Mouse (Mus musculus) embryo, embryonic 9.5 days (tissue): ENCODE data around the gene Gcnt2.

ENCODE experiments used
- DNase-seq: peaks from one replicate; pipeline ENCODE4 v3.0.0-alpha.2; 2017; ENCODE audit errors: extremely low spot score

Gcnt2 gene

GRCm38 (mm10) chr13:40859652-40860399, at the start of gene Gcnt2:
Gene Gcnt2 (plus strand): TSS chr13:40859754.
- peak; percentile 32 for DNase-seq

DNA sequence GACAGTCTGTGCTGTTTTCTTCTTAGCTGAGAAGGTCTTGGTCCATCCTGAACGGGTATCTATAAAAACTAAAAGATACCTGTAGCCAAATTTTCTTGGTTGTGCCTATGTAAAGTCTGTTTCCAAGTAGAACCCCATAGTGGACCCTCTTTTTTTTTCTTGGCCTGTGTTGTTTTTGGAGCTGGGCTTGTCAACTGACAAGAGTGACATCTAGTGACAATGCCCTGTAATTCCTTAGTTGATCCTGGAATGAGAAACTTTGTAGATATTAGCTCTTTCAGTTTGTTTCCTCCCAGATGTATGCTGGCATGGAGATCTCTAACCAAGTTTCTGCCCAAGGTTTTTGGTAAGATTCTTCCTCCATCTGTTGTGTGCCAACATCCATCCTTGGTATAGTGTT, 38.9 kb upstream of the Gcnt2 start:
- DNase-seq, result no peak

- no peak for DNase-seq
Measured at GRCm38 (mm10) chr13:40821911-40822310, 37.6 kb upstream of the Gcnt2 start.

DNA sequence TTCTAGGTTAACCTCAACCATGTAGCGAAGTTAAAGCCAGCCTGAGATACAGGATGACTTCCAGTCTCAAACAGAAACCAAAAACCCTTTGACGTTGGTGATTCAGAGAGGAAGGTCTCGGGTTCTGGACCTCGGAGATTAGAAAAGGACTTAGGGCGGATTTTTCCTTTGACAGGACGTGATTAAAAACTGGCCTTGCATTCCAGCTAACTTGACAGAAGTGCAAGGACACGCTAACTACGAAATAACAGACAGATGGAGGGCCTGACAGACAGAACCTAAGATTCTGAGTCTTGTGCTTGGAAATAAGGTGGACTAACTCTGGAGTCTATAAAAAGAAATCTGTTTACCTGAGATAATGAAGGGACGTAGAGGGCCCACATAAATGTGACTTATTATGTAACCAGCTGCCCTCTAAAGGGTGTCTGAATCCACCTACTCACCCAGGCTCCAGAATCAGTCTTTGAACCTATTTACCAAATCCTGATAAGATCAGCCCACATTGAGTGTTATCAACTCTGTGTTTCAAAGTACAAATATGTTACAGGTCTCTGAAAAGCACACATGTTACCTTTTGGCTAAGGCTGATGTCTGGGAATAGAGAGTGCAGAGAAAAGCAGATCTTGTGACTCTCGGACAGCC, 18.3 kb upstream of the Gcnt2 start:
- no peak for DNase-seq

- DNase-seq, result no peak
Measured at GRCm38 (mm10) chr13:40842141-40842540, 17.4 kb upstream of the Gcnt2 start.

- peak; percentile 71 for DNase-seq
Measured at GRCm38 (mm10) chr13:40843418-40844067, 16.0 kb upstream of the Gcnt2 start.

DNA sequence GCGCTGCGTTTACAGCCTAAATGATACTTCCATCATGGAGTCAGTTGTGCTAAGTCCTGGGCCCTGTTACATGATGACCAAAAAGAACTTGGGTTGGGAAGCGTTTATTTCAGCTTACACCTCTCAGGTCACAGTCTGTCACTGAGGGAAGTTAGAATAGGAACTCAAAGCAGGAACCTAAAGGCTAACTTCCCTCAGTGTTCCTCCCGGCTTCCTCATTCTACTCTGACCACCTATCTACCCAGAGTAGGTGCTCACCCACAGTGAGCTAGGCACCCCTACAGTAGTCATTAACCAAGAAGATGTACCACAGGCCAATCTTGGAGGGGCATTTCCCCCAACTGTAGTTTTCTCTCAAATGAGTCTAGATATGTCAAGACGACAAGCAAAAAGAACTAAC, 15.4 kb upstream of the Gcnt2 start:
- DNase-seq, result no peak

DNA sequence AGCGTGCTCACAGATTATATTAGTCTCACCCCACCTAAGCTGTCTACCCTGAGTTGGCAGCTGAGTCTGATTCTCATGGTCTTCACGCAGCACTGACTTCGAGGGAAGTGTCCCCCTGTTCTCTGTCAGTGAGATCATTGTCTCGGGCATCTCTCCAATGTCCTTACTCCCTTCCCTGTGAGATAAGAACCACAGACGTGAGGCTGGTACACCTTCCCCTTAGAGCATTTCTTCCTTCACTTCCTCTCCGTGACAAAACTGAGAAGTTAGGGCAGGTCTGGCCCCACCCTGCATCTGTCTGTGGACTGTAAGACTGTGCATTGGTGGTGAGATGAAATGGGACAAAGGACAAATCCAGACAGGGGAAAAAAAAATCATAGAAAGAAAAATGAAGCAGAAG, 13.6 kb upstream of the Gcnt2 start:
- DNase-seq, result no peak

DNA sequence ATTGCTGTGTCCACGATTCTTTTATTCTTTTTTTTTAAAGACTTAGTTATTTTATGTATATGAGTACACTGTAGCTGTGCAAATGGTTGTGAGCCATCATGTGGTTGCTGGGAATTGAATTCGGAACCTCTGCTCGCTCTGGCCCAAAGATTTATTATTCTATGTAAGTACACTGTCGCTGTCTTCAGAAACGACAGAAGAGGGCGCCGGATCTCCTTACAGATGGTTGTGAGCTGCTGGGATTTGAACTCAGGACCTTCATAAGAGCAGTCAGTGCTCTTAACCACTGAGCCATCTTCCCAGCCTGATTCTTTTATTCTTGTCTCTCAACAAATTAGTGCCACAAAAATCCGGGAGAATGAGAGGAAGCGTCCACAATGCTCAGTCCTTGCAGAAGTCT, 13.2 kb upstream of the Gcnt2 start:
- no peak for DNase-seq

GRCm38 (mm10) chr13:40847898-40848297, 11.7 kb upstream of the Gcnt2 start:
- DNase-seq, result no peak

- no peak for DNase-seq
Measured at GRCm38 (mm10) chr13:40850686-40851085, 8.9 kb upstream of the Gcnt2 start.

DNA sequence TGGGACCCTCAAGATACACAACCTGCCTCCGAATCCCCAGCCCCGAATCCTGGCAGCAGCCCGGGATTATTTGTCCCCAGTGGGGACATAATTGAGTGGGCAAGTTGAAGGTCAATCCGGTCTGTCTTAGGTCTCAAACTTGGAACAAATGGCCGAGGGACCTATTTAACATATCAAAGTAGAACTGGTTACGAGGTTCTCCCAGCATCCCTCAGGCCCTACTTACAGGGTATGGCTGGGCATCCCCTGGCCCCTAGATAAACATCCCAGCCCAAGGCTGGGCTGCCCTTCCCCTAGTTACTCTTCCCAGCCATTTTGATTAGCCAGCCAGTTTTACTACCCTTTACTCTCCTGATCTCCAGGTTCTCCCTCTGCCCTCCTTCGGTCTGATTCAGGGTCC, 8.3 kb upstream of the Gcnt2 start:
- DNase-seq, result no peak

GRCm38 (mm10) chr13:40851961-40852360, 7.6 kb upstream of the Gcnt2 start:
- DNase-seq, result no peak

DNA sequence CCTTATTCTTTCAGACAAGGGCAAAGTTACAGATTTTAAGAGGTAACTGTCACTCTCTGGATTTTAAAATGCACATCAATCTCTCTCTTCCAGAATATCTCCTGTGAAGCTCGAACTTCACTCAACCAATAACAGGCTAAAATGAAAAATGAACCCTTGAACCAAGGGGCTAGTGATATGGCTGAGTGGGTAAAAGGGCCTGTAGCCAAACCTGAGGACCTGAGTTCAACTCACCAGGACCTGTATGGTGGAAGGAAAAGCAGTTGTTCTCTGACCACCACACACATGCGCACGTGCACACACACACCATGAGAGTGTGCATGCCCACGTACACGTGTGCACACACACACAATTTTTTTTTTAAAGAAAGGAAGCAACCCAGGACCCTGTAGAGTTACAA, 6.8 kb upstream of the Gcnt2 start:
- no peak for DNase-seq

GRCm38 (mm10) chr13:40853842-40854241, 5.7 kb upstream of the Gcnt2 start:
- DNase-seq, result no peak

DNA sequence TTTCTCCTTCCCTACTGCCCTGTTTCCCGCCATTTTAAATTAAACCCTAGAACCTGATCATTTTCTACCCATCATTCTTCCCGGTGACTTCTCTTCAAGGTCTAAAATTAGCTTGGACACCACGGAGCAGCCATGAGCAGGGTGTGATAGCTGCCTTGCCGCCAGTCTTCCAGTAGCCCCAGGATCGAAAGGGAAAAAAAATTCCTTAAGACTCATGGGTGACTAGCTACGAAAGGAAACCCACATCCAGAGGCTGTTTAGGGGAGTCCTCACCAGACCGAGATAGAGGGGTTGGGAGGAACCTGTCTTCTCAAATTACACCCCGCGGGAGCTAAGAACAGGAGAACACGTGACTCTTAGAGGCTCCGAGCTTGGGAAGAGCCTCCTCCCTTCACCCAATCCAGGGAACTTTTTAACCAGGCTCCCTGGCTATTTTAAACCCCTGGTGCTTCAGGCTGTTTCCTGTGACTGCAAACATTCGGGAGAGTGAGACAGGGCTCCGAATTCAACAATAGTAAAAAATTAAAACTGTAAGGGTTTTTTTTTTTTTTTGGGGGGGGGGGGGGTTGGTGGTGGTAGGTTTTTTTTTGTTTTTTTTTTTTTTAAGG, 5.0 kb upstream of the Gcnt2 start:
- DNase-seq, result peak; percentile 73

DNA sequence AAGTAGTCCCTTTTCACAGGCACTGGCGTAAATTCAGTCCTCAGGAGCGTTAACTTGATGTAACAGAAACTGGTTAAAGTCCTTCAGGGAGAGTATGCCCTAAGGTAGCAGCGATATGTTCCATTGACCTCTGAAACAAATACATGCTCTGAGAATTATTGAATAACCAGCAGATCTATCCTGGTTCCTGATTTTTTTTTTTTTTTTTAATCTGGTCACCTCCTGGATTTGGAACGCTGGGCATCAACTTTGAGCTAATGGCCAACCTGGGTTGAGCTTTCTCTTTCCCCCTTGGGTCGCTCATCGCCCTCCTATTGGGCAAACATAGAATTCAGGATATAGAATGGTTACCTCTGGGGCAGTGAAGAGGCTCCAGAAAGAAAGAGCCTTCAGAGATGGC, 4.3 kb upstream of the Gcnt2 start:
- DNase-seq, result no peak

- no peak for DNase-seq
Measured at GRCm38 (mm10) chr13:40856786-40857185, 2.8 kb upstream of the Gcnt2 start.

GRCm38 (mm10) chr13:40857281-40857818, 2.2 kb upstream of the Gcnt2 start:
- DNase-seq, result no peak

- DNase-seq, result no peak
Measured at GRCm38 (mm10) chr13:40859225-40859624, 329 bp upstream of the Gcnt2 start.

GRCm38 (mm10) chr13:40863006-40863405, 3.5 kb downstream of the Gcnt2 start:
- no peak for DNase-seq

- peak; percentile 41 for DNase-seq
Measured at GRCm38 (mm10) chr13:40868844-40869587, 9.5 kb downstream of the Gcnt2 start.
